Mouse (Mus musculus) kidney, postnatal 36 days (tissue): ENCODE data around the gene Wdr20.
A peak's percentile ranks its signal among the peaks of the same experiment; 100 is the strongest.

ENCODE experiments used
- DNase-seq, 2 experiments: peaks; one replicate each; pipeline ENCODE4 v3.0.0; 2021 to 2022; ENCODE audit warnings: mixed read lengths in 2 of 2

Wdr20 gene

DNA sequence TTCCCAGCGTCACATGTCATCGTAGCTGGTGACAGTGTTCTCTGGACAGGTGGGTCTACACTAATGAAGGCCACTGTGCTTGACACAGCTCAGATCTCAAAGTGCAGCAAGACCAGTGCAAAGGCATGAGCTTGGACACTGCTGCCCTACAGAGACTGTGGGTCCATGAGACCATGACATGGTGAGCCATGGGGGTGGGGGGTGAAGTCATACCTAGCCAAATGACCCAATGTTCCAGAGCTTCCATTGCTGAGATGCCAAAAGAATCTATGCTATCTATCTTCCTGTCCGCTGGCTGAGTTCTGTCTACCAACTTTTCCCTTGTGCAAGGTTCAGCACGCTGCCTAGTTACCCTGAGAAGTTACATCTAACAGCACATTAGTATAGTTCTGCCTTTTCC lies 91.2 kb downstream of the Wdr20 start:
- no peak for DNase-seq

- no peak for DNase-seq
Observed at GRCm38 (mm10) chr12:110830293-110831024, 92.7 kb downstream of the Wdr20 start.

DNA sequence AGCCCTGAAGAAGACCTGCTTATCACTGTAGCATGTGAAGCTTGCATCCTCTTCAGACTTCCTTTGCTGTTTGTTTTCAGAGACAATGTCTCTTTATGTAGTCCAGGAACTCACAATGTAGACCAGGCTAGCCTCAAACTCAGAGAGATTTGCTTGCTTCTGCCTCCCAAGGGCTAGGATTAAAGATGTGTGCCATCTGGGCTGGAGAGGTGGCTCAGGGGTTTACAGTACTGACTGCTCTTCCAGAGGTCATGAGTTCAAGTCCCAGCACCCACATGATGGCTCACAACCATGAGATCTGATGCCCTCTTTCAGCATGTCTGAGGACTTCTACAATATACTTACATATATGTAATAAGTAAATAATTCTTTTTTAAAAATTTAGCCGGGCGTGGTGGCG lies 97.4 kb downstream of the Wdr20 start:
- no peak for DNase-seq

- peak in 1 of 2 experiments; percentile 15 for DNase-seq
Observed at GRCm38 (mm10) chr12:110836729-110837128, 99.0 kb downstream of the Wdr20 start.

GRCm38 (mm10) chr12:110837192-110837841 lies 99.6 kb downstream of the Wdr20 start:
- DNase-seq = peak; percentile 46 to 58

DNA sequence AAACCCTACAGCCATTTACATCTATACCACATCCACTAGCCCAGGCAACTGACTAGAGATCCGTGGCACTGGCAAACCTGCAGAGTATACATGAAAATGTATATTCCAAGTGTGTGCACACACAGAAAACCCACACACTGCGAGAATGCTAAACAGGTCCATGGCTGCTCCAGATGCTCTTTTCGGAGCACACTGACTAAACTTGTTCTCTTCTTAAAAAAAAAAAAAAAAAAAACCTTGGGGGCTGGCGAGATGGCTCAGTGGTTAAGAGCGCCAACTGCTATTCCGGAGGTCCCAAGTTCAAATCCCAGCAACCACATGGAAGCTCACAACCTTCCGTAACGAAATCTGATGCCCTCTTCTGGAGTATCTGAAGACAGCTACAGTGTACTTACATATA lies 100.1 kb downstream of the Wdr20 start:
- no peak for DNase-seq

DNA sequence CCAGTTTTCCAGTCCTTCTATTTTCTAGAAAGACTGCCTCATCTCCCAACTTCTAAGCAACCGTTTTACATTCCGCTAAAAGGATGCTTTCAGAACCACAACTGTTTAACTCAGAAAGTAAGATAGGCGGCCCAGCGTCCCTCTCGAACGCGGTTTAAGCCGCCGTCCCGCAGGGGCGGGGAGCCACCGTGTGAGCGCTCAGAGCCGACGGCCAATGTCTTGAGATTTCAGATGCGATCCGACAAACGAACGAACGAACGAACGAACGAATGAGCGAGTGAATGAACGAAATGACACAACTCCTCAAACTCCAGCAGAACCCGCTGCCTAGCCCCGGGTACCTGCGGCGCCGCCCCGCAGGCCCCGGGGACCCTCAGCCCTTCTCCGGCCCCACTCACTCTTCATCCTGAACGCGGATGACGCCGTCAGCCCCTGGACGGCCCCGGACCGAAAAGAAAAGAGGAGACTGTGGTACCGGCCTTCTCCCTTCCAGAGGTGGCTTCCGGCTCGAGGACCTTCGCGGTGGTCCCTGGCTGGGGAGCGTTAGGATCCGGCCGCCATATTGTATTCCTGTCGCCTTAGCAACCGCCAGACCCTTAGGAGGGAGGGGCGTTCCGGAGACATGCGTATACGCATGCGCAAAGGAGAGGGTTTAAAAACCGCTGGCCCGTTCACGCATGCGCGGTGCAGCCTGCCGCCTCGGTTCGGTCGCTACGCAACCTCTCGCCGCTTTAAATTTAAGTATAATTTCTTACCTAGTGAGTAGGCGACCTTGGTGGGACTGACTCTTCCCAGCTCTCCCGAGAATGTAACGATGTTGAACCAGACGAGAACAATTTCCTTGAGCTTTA lies 102.8 kb downstream of the Wdr20 start, which contains the start of gene Mok:
Mok (minus strand) TSS at position 592 of the 851 bp plus-strand sequence.
- DNase-seq = peak; percentile 94 to 96

- DNase-seq = no peak
Observed at GRCm38 (mm10) chr12:110841731-110842493, 104.2 kb downstream of the Wdr20 start.

DNA sequence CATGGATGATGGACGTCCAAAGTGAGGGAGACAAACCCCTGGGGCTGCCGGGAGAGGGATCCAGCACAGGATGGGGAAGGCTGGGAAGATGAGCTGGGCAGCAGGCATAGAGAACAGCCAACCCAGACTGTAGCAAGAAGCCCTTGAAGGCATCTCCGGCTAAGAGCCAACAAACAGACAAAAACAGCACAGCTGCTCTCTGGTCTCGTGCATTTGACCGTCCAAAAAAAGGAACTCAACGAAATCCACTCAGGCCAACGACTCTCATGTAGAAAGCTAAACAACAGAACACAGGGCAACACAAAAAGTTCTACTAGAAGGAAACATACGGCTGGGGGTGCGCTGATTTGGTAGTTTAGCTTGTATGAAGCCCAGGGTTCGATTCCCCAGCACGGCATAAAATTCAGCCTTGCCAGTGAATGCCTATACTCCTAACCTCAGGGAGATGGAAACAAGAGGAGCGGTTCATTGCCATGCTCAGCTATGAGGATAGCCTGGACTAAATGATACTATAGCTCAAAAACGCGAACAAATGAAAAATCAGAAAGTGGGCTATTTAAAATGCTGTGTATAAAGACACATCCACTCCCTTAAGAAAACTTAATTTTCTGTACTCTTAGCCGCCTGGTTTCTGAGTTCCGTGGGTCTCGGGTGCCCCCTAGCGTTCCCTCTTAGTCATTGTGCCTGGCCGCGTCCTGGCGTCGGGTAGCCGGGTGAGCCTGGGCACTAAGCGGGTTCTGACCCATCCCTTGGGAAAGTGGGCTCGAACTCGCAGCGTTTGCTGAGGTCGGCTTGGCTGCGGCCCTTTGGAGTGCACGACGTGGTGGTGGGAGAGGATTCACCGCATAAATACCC lies 105.7 kb downstream of the Wdr20 start:
- DNase-seq = peak; percentile 84 to 93

- peak in 1 of 2 experiments; percentile 59 for DNase-seq
Observed at GRCm38 (mm10) chr12:110844227-110845130, 106.7 kb downstream of the Wdr20 start.

DNA sequence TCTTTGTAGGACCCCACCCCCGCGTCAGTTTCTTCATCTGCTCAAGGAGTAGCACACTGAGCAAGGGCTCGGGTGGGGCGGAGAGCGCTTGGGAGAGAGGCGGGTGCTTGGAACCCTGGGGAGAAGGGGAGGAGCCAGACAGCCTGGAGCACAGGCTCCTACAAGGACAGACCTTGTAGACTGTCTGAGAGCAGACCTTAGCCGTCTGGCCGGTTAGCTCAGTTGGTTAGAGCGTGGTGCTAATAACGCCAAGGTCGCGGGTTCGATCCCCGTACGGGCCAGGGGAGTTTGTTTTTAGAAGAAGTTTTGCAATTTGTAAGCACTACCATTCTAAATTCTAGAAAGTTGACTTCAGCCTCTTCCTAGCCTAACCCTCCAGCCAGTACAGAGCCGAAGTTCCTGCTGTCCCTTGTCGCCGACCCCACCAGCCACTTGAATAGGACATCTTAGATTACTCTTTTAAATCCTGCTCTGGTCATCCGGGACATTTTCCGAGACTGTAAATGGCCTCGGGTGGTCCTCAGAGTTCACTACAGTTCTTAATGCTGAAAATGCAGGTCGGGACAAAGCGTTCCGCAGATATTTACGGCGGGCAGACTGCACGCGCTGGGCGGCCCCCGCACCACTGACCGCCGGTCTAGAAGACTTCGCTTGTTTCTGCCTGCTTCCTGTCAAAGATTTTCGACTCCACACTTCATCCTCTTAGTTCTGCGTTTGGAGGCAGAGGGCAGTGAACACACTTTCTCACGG lies 107.6 kb downstream of the Wdr20 start:
- peak; percentile 96 to 97 for DNase-seq

- DNase-seq = no peak
Observed at GRCm38 (mm10) chr12:110846191-110846765, 108.5 kb downstream of the Wdr20 start.

- DNase-seq = peak; percentile 89 to 93
Observed at GRCm38 (mm10) chr12:110850010-110850928, 112.5 kb downstream of the Wdr20 start, which contains the start of gene Zfp839. Zfp839 (plus strand) TSS chr12:110850253.

GRCm38 (mm10) chr12:110850929-110851256 lies 113.1 kb downstream of the Wdr20 start:
- peak in 1 of 2 experiments; percentile 75 for DNase-seq

DNA sequence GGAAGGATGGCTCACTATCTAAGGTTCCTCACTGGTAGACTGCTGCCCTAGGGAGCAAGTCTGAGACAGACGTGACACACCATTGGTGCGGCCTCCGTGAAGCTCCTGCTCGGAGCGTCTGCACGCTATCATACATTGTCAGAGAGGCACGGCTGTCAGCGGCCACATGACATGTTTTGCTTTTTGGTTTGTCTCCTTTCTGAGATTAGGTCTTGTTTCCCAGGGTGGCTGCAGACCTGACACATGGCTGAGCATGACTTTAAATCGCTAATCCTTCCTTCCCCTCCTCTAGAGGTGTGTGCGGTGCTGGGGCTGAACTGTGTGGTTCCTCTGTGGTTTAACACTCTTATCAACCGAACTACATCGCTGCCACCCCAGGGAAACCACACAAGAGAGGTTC lies 113.7 kb downstream of the Wdr20 start:
- no peak for DNase-seq

DNA sequence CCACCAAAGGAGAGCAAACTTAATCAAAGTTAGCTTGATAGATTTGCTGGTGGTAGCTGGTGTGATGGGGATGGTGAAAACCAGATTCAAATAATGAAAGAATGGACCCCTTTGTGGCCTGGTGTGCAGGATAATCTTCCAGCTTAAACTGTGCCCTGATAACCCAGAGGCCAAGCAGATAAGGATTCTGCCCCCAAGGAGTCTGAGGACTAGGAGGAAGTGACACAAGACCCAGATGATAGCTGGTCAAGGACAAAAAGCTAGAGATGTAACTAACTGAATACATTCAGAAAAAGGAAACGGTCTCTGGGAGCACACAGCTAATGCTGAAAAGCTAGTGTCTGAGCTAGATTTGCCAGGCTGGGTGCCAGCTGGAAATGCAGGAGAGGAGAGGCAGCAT lies 114.2 kb downstream of the Wdr20 start:
- no peak for DNase-seq
